Mouse (Mus musculus): ENCODE measurements around the gene Prkch. TPM values are rescaled to one million over a fixed set of nuclear protein-coding genes. Genes with fewer than 3 reads are reported as not detected.
A peak's percentile ranks its signal among the peaks of the same experiment; 100 is the strongest.
"Not testable (repeated sequence)": the region's sequence is repeated elsewhere in the genome, so short reads cannot be mapped to it uniquely, and the experiment has no call there.

Gene Prkch
- polyA plus RNA-seq, 1 experiment from 2014 or later: 8.0 TPM

GRCm38 (mm10) chr12:73546086-73546711 is 38.4 kb upstream of the Prkch start, which contains the start of gene Tmem30b:
Gene Tmem30b (minus strand): TSS chr12:73546392.
- Histone ChIP-seq H3K9me3 (ENCODE audit: control insufficient read depth, low read length) (no peaks in the 10 kb centered on the region), H3K4me2 (ENCODE audit: low read depth, low read length) (peak within 1 kb of the TSS; percentile 38), H3K27ac (ENCODE audit: low read depth, low read length) (no peak within 1 kb of the TSS), H3K4me3 (ENCODE audit: low read depth, low read length) (peak within 1 kb of the TSS; percentile 33), H3K27me3 (ENCODE audit: control insufficient read depth, insufficient read depth, low read length) (peaks cover 52% of the 10 kb centered on the region), H3K9ac (replicated peaks; ENCODE audit: low read depth, low read length) (no peak within 1 kb of the TSS), H3K36me3 (ENCODE audit: control insufficient read depth, insufficient read depth, low read length) (no peaks in the 10 kb centered on the region), H3K4me1 (ENCODE audit: control insufficient read depth, insufficient read depth, low read length) (no peaks in the 10 kb centered on the region)
- ATAC-seq (ENCODE audit: low read depth): peak; percentile 41; the same call in 1 of the 2 replicates
- 2% methylated on average over 50 of the region's 61 CpGs for WGBS

GRCm38 (mm10) chr12:73547646-73548045 is 37.0 kb upstream of the Prkch start:
- WGBS: 37% methylated on average over 10 of the region's 10 CpGs
- peaks cover 52% of the 10 kb centered on the region for H3K27me3 ChIP-seq (ENCODE audit: control insufficient read depth, insufficient read depth, low read length)
- no peak overlapping the region for H3K4me3 ChIP-seq (ENCODE audit: low read depth, low read length)
- no peaks in the 10 kb centered on the region for H3K36me3 ChIP-seq (ENCODE audit: control insufficient read depth, insufficient read depth, low read length)
- no peak overlapping the region for H3K27ac ChIP-seq (ENCODE audit: low read depth, low read length)
- H3K4me1 ChIP-seq (ENCODE audit: control insufficient read depth, insufficient read depth, low read length): no peaks in the 10 kb centered on the region
- H3K9me3 ChIP-seq (ENCODE audit: control insufficient read depth, low read length): no peaks in the 10 kb centered on the region
- H3K4me2 ChIP-seq (ENCODE audit: low read depth, low read length): no peak overlapping the region
- no peak overlapping the region for H3K9ac ChIP-seq (replicated peaks; ENCODE audit: low read depth, low read length)
- no peak for ATAC-seq (ENCODE audit: low read depth)

GRCm38 (mm10) chr12:73548259-73548658 is 36.3 kb upstream of the Prkch start:
- ATAC-seq (ENCODE audit: low read depth): no peak
- no peak overlapping the region for H3K9ac ChIP-seq (replicated peaks; ENCODE audit: low read depth, low read length)
- H3K36me3 ChIP-seq (ENCODE audit: control insufficient read depth, insufficient read depth, low read length): no peaks in the 10 kb centered on the region
- no peak overlapping the region for H3K4me2 ChIP-seq (ENCODE audit: low read depth, low read length)
- H3K9me3 ChIP-seq (ENCODE audit: control insufficient read depth, low read length): no peaks in the 10 kb centered on the region
- 77% methylated on average over 8 of the region's 8 CpGs for WGBS
- no peak overlapping the region for H3K27ac ChIP-seq (ENCODE audit: low read depth, low read length)
- no peaks in the 10 kb centered on the region for H3K4me1 ChIP-seq (ENCODE audit: control insufficient read depth, insufficient read depth, low read length)
- H3K4me3 ChIP-seq (ENCODE audit: low read depth, low read length): no peak overlapping the region
- peaks cover 52% of the 10 kb centered on the region for H3K27me3 ChIP-seq (ENCODE audit: control insufficient read depth, insufficient read depth, low read length)

- peak; percentile 56; the same call in 1 of the 2 replicates for ATAC-seq (ENCODE audit: low read depth)
- Histone ChIP-seq H3K36me3 (ENCODE audit: control insufficient read depth, insufficient read depth, low read length) (no peaks in the 10 kb centered on the region), H3K9ac (replicated peaks; ENCODE audit: low read depth, low read length) (no peak overlapping the region), H3K9me3 (ENCODE audit: control insufficient read depth, low read length) (no peaks in the 10 kb centered on the region), H3K27me3 (ENCODE audit: control insufficient read depth, insufficient read depth, low read length) (no peaks in the 10 kb centered on the region; the same call in 1 of the 2 replicates), H3K4me2 (ENCODE audit: low read depth, low read length) (no peak overlapping the region), H3K4me3 (ENCODE audit: low read depth, low read length) (no peak overlapping the region), H3K4me1 (ENCODE audit: control insufficient read depth, insufficient read depth, low read length) (no peaks in the 10 kb centered on the region), H3K27ac (ENCODE audit: low read depth, low read length) (no peak overlapping the region)
- WGBS: 4% methylated on average over 5 of the region's 5 CpGs
Measured at GRCm38 (mm10) chr12:73554155-73554554, 30.4 kb upstream of the Prkch start.

GRCm38 (mm10) chr12:73558525-73559195 is 25.9 kb upstream of the Prkch start:
- H3K36me3 ChIP-seq (ENCODE audit: control insufficient read depth, insufficient read depth, low read length): no peaks in the 10 kb centered on the region
- no peaks in the 10 kb centered on the region for H3K9me3 ChIP-seq (ENCODE audit: control insufficient read depth, low read length)
- no peak for ATAC-seq (ENCODE audit: low read depth)
- H3K4me2 ChIP-seq (ENCODE audit: low read depth, low read length): no peak overlapping the region
- H3K27ac ChIP-seq (ENCODE audit: low read depth, low read length): no peak overlapping the region
- H3K27me3 ChIP-seq (ENCODE audit: control insufficient read depth, insufficient read depth, low read length): no peaks in the 10 kb centered on the region
- no peak overlapping the region for H3K4me3 ChIP-seq (ENCODE audit: low read depth, low read length)
- no peaks in the 10 kb centered on the region for H3K4me1 ChIP-seq (ENCODE audit: control insufficient read depth, insufficient read depth, low read length)
- WGBS: 91% methylated on average over 20 of the region's 20 CpGs
- H3K9ac ChIP-seq (replicated peaks; ENCODE audit: low read depth, low read length): no peak overlapping the region

GRCm38 (mm10) chr12:73560091-73560490 is 24.5 kb upstream of the Prkch start:
- WGBS: 48% methylated on average over 7 of the region's 7 CpGs

GRCm38 (mm10) chr12:73563122-73563521 is 21.5 kb upstream of the Prkch start:
- not testable (repeated sequence) for H3K36me3 ChIP-seq (ENCODE audit: control insufficient read depth, insufficient read depth, low read length); H3K9me3 ChIP-seq (ENCODE audit: control insufficient read depth, low read length); H3K4me3 ChIP-seq (ENCODE audit: low read depth, low read length); H3K4me2 ChIP-seq (ENCODE audit: low read depth, low read length); H3K27ac ChIP-seq (ENCODE audit: low read depth, low read length); H3K9ac ChIP-seq (replicated peaks; ENCODE audit: low read depth, low read length); ATAC-seq (ENCODE audit: low read depth); H3K4me1 ChIP-seq (ENCODE audit: control insufficient read depth, insufficient read depth, low read length); H3K27me3 ChIP-seq (ENCODE audit: control insufficient read depth, insufficient read depth, low read length)
- 76% methylated on average over 6 of the region's 6 CpGs for WGBS

More at GRCm38 (mm10) chr12:73560091-73560490, 24.5 kb upstream of the Prkch start:
- Histone ChIP-seq H3K9me3 (ENCODE audit: control insufficient read depth, low read length) (no peaks in the 10 kb centered on the region), H3K9ac (replicated peaks; ENCODE audit: low read depth, low read length) (no peak overlapping the region), H3K4me1 (ENCODE audit: control insufficient read depth, insufficient read depth, low read length) (no peaks in the 10 kb centered on the region), H3K4me2 (ENCODE audit: low read depth, low read length) (no peak overlapping the region), H3K27me3 (ENCODE audit: control insufficient read depth, insufficient read depth, low read length) (no peaks in the 10 kb centered on the region), H3K4me3 (ENCODE audit: low read depth, low read length) (no peak overlapping the region), H3K36me3 (ENCODE audit: control insufficient read depth, insufficient read depth, low read length) (no peaks in the 10 kb centered on the region), H3K27ac (ENCODE audit: low read depth, low read length) (no peak overlapping the region)
- no peak for ATAC-seq (ENCODE audit: low read depth)

- no peak overlapping the region for H3K4me3 ChIP-seq (ENCODE audit: low read depth, low read length)
- no peaks in the 10 kb centered on the region for H3K4me1 ChIP-seq (ENCODE audit: control insufficient read depth, insufficient read depth, low read length)
- H3K9ac ChIP-seq (replicated peaks; ENCODE audit: low read depth, low read length): no peak overlapping the region
- H3K27ac ChIP-seq (ENCODE audit: low read depth, low read length): no peak overlapping the region
- 23% methylated on average over 10 of the region's 10 CpGs for WGBS
- H3K27me3 ChIP-seq (ENCODE audit: control insufficient read depth, insufficient read depth, low read length): no peaks in the 10 kb centered on the region
- no peak overlapping the region for H3K4me2 ChIP-seq (ENCODE audit: low read depth, low read length)
- H3K9me3 ChIP-seq (ENCODE audit: control insufficient read depth, low read length): no peaks in the 10 kb centered on the region
- no peaks in the 10 kb centered on the region for H3K36me3 ChIP-seq (ENCODE audit: control insufficient read depth, insufficient read depth, low read length)
- no peak for ATAC-seq (ENCODE audit: low read depth)
Measured at GRCm38 (mm10) chr12:73564176-73564575, 20.4 kb upstream of the Prkch start.

All from neural tube, embryonic 14.5 days (tissue).